In the genomic region with DNA sequence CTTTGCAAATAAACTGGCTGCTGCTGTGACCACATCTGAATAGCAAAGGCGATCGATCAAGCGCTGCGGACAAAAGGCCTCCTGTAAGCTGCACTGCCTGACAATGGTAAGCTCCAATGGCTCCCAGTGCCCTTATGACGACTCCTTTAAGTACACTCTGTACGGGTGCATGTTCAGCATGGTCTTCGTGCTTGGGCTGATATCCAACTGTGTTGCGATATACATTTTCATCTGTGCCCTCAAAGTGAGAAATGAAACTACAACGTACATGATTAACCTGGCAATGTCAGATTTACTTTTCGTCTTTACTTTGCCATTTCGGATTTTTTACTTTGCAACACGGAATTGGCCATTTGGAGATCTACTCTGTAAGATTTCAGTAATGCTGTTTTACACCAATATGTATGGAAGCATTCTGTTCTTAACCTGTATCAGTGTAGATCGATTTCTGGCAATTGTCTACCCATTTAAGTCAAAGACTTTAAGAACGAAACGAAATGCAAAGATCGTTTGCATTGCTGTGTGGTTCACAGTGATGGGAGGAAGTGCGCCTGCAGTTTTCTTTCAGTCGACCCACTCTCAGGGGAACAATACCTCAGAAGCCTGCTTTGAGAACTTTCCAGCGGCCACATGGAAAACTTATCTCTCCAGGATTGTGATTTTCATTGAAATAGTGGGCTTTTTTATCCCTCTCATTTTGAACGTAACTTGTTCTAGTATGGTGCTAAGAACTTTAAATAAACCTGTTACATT, we compare ENCODE assay signal across 8 mouse cellular contexts. TPM values are rescaled to one million over a fixed set of nuclear protein-coding genes. Genes with fewer than 3 reads are reported as not detected.
DNase-seq lines count a peak whose midpoint lies in the region; ATAC-seq and TF ChIP-seq lines count a peak whose summit lies in the region.

No protein-coding gene starts in this region.

- no peak for DNase-seq in cerebellum, adult 2 months
- no peak for DNase-seq in cerebellum, adult 11-12 months
- peak; percentile 65 for DNase-seq in ZHBTc4 (ENCODE audit: low read depth, low spot score)
- peak; percentile 77 for DNase-seq in midbrain, embryonic 14.5 days
- DNase-seq in thymus, adult 18-20 months: peak; percentile 33 to 51

- no peak for TF ChIP-seq POLR2A in cerebellum, adult 2 months (IDR thresholded peaks at IDR 0.05; ENCODE audit: borderline replicate concordance, insufficient read depth, low read length)
- TF ChIP-seq POLR2A in embryonic fibroblast, embryonic 13.5 days (IDR thresholded peaks at IDR 0.05; ENCODE audit: low read depth, low read length): peak; percentile 40; the same call in 1 of the 2 replicates

- H3K4me1 ChIP-seq in cerebellum, adult 2 months (ENCODE audit: control insufficient read depth, insufficient read depth, low read length): no peaks in the 10 kb centered on the region
- H3K4me1 ChIP-seq in embryonic fibroblast, embryonic 13.5 days (ENCODE audit: control insufficient read depth, insufficient read depth, low read length): no peaks in the 10 kb centered on the region
- H3K4me1 ChIP-seq in hindbrain, embryonic 12.5 days: peaks cover 8% of the 10 kb centered on the region
- peaks cover 7% of the 10 kb centered on the region for H3K4me1 ChIP-seq in limb, embryonic 15.5 days
- no peaks in the 10 kb centered on the region for H3K4me1 ChIP-seq in midbrain, embryonic 14.5 days (ENCODE audit: control insufficient read depth, insufficient read depth, low read length)

- H3K27ac ChIP-seq in cerebellum, adult 2 months (ENCODE audit: insufficient read depth, low read length): peak overlapping the region; percentile 41; the same call in 1 of the 2 replicates
- peak overlapping the region; percentile 84 for H3K27ac ChIP-seq in embryonic fibroblast, embryonic 13.5 days (ENCODE audit: insufficient read depth, low read length)
- H3K27ac ChIP-seq in hindbrain, embryonic 12.5 days: peak overlapping the region; percentile 92
- H3K27ac ChIP-seq in limb, embryonic 15.5 days: peak overlapping the region; percentile 96
- H3K27ac ChIP-seq in midbrain, embryonic 14.5 days (replicated peaks; ENCODE audit: low read depth, low read length): peak overlapping the region; percentile 79

- H3K4me3 ChIP-seq in cerebellum, adult 2 months (replicated peaks; ENCODE audit: insufficient read depth, low read depth, low read length): peak overlapping the region; percentile 62
- H3K4me3 ChIP-seq in embryonic fibroblast, embryonic 13.5 days (ENCODE audit: insufficient read depth, low read length): peak overlapping the region; percentile 92
- peak overlapping the region; percentile 48 for H3K4me3 ChIP-seq in hindbrain, embryonic 12.5 days
- H3K4me3 ChIP-seq in limb, embryonic 15.5 days: peak overlapping the region; percentile 55
- peak overlapping the region; percentile 47 for H3K4me3 ChIP-seq in midbrain, embryonic 14.5 days (replicated peaks; ENCODE audit: low read depth, low read length)

- no peak for TF ChIP-seq CTCF in cerebellum, adult 2 months (IDR thresholded peaks at IDR 0.05; ENCODE audit: borderline replicate concordance, insufficient read depth, low read depth, low read length)
- no peak for TF ChIP-seq CTCF in embryonic fibroblast, embryonic 13.5 days (IDR thresholded peaks at IDR 0.05; ENCODE audit: borderline replicate concordance, insufficient read depth, low read length)

- no peaks in the 10 kb centered on the region for H3K9me3 ChIP-seq in hindbrain, embryonic 12.5 days (replicated peaks)
- H3K9me3 ChIP-seq in limb, embryonic 15.5 days: no peaks in the 10 kb centered on the region
- H3K9me3 ChIP-seq in midbrain, embryonic 14.5 days (ENCODE audit: control insufficient read depth, low read length): no peaks in the 10 kb centered on the region

- H3K36me3 ChIP-seq in hindbrain, embryonic 12.5 days: 0 out of 2 replicates have a peak, but pooled peaks cover 5% of the 10 kb centered on the region
- 0 out of 2 replicates have a peak, but pooled peaks cover 4% of the 10 kb centered on the region for H3K36me3 ChIP-seq in limb, embryonic 15.5 days
- H3K36me3 ChIP-seq in midbrain, embryonic 14.5 days (ENCODE audit: control insufficient read depth, insufficient read depth, low read length): no peaks in the 10 kb centered on the region

- WGBS in cerebellum, adult 2 months: 36% methylated on average over 20 of the region's 20 CpGs
- WGBS in hindbrain, embryonic 12.5 days: under 1% methylated on average over 20 of the region's 20 CpGs
- under 1% methylated on average over 20 of the region's 20 CpGs for WGBS in limb, embryonic 15.5 days
- under 1% methylated on average over 20 of the region's 20 CpGs for WGBS in midbrain, embryonic 14.5 days

- peak; percentile 92 for ATAC-seq in hindbrain, embryonic 12.5 days (ENCODE audit: low FRiP score)
- ATAC-seq in limb, embryonic 15.5 days (ENCODE audit: insufficient number of reproducible peaks, low FRiP score, low TSS enrichment, low read depth): peak; percentile 66; the same call in 1 of the 2 replicates
- peak; percentile 78 for ATAC-seq in midbrain, embryonic 14.5 days (ENCODE audit: low FRiP score, low TSS enrichment)

- peak overlapping the region; percentile 50 for H3K4me2 ChIP-seq in hindbrain, embryonic 12.5 days (replicated peaks)
- peak overlapping the region; percentile 44 for H3K4me2 ChIP-seq in limb, embryonic 15.5 days
- peak overlapping the region; percentile 61 for H3K4me2 ChIP-seq in midbrain, embryonic 14.5 days (ENCODE audit: low read length)

- H3K27me3 ChIP-seq in cerebellum, adult 2 months (ENCODE audit: control insufficient read depth, insufficient read depth, low read length): no peaks in the 10 kb centered on the region
- H3K27me3 ChIP-seq in hindbrain, embryonic 12.5 days: no peaks in the 10 kb centered on the region
- no peaks in the 10 kb centered on the region for H3K27me3 ChIP-seq in limb, embryonic 15.5 days
- H3K27me3 ChIP-seq in midbrain, embryonic 14.5 days (ENCODE audit: control insufficient read depth, insufficient read depth, low read length): no peaks in the 10 kb centered on the region

- peak overlapping the region; percentile 66 for H3K9ac ChIP-seq in hindbrain, embryonic 12.5 days
- H3K9ac ChIP-seq in limb, embryonic 15.5 days: peak overlapping the region; percentile 58; the same call in 1 of the 2 replicates
- H3K9ac ChIP-seq in midbrain, embryonic 14.5 days (replicated peaks; ENCODE audit: low read length): peak overlapping the region; percentile 51

RNA-seq across cellular contexts. Expression of a gene that starts 1.0 kb away (rescaled TPM):
- 2.4 and 2.7 TPM in 2 replicates for polyA plus RNA-seq in cerebellum, adult 2 months (2012; rRNA removed)
- polyA plus RNA-seq in embryonic fibroblast, embryonic 13.5 days (2011; ENCODE audit: insufficient read length, low read depth, missing spikeins): 4.9 and 5.4 TPM in 2 replicates
- 12.9 and 14.0 TPM in 2 replicates for polyA plus RNA-seq in hindbrain, embryonic 12.5 days (2016; fragmentation: Nextera tagmentation; extraction: Ambion mirVana)
- 12.6 and 12.7 TPM in 2 replicates for polyA plus RNA-seq in limb, embryonic 15.5 days (2015; fragmentation: Nextera tagmentation; extraction: Ambion mirVana)
- 3.3 and 5.7 TPM in 2 replicates for polyA plus RNA-seq in midbrain, embryonic 14.5 days (2014; fragmentation: Nextera tagmentation; extraction: Ambion mirVana)

Comparison
In these comparisons a context has a peak if more than half of its experiments do, and no peak if none do; other contexts are left out.
1. DNase-seq: peak in ZHBTc4 (single experiment), midbrain, embryonic 14.5 days (single experiment) and thymus, adult 18-20 months (2 of 2); none in cerebellum, adult 2 months (0 of 2) and cerebellum, adult 11-12 months (single experiment).
2. H3K27ac ChIP-seq: peak in every context shown above with its lines; median percentile 96 in limb, embryonic 15.5 days; 92 in hindbrain, embryonic 12.5 days; 84 in embryonic fibroblast, embryonic 13.5 days; 79 in midbrain, embryonic 14.5 days; 41 in cerebellum, adult 2 months.
3. Peak in every context shown above with its lines, with median percentiles within 50 percentile points of each other: H3K4me3 ChIP-seq, ATAC-seq, H3K4me2 ChIP-seq and H3K9ac ChIP-seq.